Mouse (Mus musculus): ENCODE data around the gene 4921536K21Rik. TPM values are rescaled to one million over a fixed set of nuclear protein-coding genes. Genes with fewer than 3 reads are reported as not detected.

4921536K21Rik gene
- total and polyA plus RNA-seq, 3 experiments, result 0.08 to 0.40 TPM; not detected in 1

DNA sequence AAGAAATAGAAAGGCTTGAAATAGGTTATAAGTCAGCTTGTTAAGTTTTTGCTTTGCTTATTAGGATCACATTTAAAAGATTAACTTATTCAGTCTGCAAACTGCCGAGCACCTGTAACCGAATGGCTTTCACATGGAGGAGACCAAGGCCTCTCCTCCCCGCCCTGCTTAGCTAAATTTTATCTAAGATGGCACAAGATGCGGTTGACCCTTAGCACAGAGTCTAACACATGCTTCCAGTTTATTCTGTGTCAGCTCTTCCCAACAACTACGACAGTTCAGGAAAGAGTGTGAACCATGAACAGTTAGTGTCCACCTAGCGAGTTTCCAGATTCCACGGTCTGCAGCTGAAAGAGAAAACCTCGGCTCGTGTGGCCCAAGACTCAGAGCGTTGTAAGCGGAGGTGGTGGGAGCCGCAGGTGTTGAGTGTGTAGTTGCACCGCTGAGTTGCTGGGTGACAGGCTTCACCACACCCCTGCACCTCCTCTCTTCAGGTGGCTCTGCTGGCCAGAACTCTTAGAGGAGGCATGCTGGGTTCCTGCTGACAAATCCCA lies 42.5 kb upstream of the 4921536K21Rik start:
- DNase-seq (ENCODE audit: low read depth, low spot score), result no peak
- no peak overlapping the region for H3K4me3 ChIP-seq (ENCODE audit: control insufficient read depth in 1 of 2, insufficient read depth in 1 of 2, low read depth in 2 of 2, low read length in 2 of 2)
- H3K79me2 ChIP-seq (ENCODE audit: control insufficient read depth, insufficient read depth, low read length, poor library complexity), result no peaks in the 10 kb centered on the region
- H3K27ac ChIP-seq (ENCODE audit: control insufficient read depth, low read depth, low read length), result no peak overlapping the region
- TF ChIP-seq ETS1 (IDR thresholded peaks at IDR 0.05; ENCODE audit: low read depth, low read length), result no peak
- no peak for TF ChIP-seq RCOR1 (IDR thresholded peaks at IDR 0.05; ENCODE audit: low read depth, low read length)
- no peak for TF ChIP-seq MAFK (IDR thresholded peaks at IDR 0.05; ENCODE audit: borderline replicate concordance, low read depth, low read length)
- TF ChIP-seq TCF12 (IDR thresholded peaks at IDR 0.05; ENCODE audit: low read depth, low read length), result no peak
- no peak for TF ChIP-seq CHD1 (IDR thresholded peaks at IDR 0.05; ENCODE audit: low read depth, low read length)
- no peak for TF ChIP-seq SIN3A (IDR thresholded peaks at IDR 0.05; ENCODE audit: low read length)
- no peak for TF ChIP-seq CHD2 (IDR thresholded peaks at IDR 0.05; ENCODE audit: low read length)
- no peak for TF ChIP-seq TAL1 (IDR thresholded peaks at IDR 0.05; ENCODE audit: low read length)
- TF ChIP-seq POLR2A (IDR thresholded peaks at IDR 0.05; ENCODE audit: control insufficient read depth in 1 of 2, insufficient read depth in 1 of 2, low read depth in 1 of 2, low read length in 2 of 2, poor library complexity in 1 of 2), result no peak
- no peak for TF ChIP-seq MAZ (IDR thresholded peaks at IDR 0.05; ENCODE audit: low read depth, low read length)
- no peak for TF ChIP-seq ZKSCAN1 (IDR thresholded peaks at IDR 0.05; ENCODE audit: low read depth, low read length)
- no peak for TF ChIP-seq BHLHE40 (IDR thresholded peaks at IDR 0.05; ENCODE audit: borderline replicate concordance, low read depth, low read length)
- TF ChIP-seq USF1 (IDR thresholded peaks at IDR 0.05; ENCODE audit: low read depth, low read length), result no peak
- H3K9ac ChIP-seq (ENCODE audit: control insufficient read depth, low read depth, low read length, poor library complexity, severe bottlenecking), result no peak overlapping the region
- H3K36me3 ChIP-seq (ENCODE audit: control insufficient read depth in 1 of 2, insufficient read depth in 2 of 2, low read length in 2 of 2), result peaks cover 0 to 2% of the 10 kb centered on the region in 2 experiments; a peak in 2 of 4 replicates
- peaks cover 0 to 7% of the 10 kb centered on the region in 2 experiments; a peak in 3 of 4 replicates for H3K4me1 ChIP-seq (ENCODE audit: control insufficient read depth in 1 of 2, insufficient read depth in 2 of 2, low read length in 2 of 2)
- H3K27me3 ChIP-seq (ENCODE audit: control insufficient read depth in 1 of 2, insufficient read depth in 2 of 2, low read length in 2 of 2), result peaks cover 20 to 33% of the 10 kb centered on the region in 2 experiments
- no peaks in the 10 kb centered on the region for H3K9me3 ChIP-seq (replicated peaks; ENCODE audit: insufficient read depth, low read length)

DNA sequence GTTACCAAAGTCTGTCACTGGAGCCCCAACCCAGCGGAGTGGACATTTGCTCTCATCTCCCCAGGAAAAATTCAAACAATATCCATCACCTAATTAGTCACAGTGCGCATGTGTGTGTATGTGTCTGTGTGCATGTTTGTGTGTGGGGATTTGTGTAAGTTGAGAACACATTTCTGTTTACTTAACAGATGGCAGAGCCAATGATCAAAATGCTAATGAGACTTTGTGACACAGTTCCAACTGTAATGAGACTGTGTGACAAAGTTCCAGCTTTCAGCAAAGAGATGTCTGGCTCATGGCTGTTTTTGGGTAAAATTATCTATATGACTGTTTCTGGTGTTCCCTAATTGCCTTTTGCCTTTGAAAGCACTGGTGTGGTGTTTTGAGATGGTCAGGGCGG lies 41.4 kb upstream of the 4921536K21Rik start:
- no peak for DNase-seq (ENCODE audit: low read depth, low spot score)
- Histone ChIP-seq H3K4me1 (ENCODE audit: control insufficient read depth in 1 of 2, insufficient read depth in 2 of 2, low read length in 2 of 2) (peaks cover 0 to 8% of the 10 kb centered on the region in 2 experiments; a peak in 3 of 4 replicates), H3K27ac (ENCODE audit: control insufficient read depth, low read depth, low read length) (no peak overlapping the region), H3K4me3 (ENCODE audit: control insufficient read depth in 1 of 2, insufficient read depth in 1 of 2, low read depth in 2 of 2, low read length in 2 of 2) (no peak overlapping the region), H3K9ac (ENCODE audit: control insufficient read depth, low read depth, low read length, poor library complexity, severe bottlenecking) (no peak overlapping the region), H3K27me3 (ENCODE audit: control insufficient read depth in 1 of 2, insufficient read depth in 2 of 2, low read length in 2 of 2) (peaks cover 18 to 26% of the 10 kb centered on the region in 2 experiments), H3K79me2 (ENCODE audit: control insufficient read depth, insufficient read depth, low read length, poor library complexity) (no peaks in the 10 kb centered on the region; the same call in 1 of the 2 replicates), H3K36me3 (ENCODE audit: control insufficient read depth in 1 of 2, insufficient read depth in 2 of 2, low read length in 2 of 2) (peaks cover 0 to 6% of the 10 kb centered on the region in 2 experiments; a peak in 2 of 4 replicates), H3K9me3 (replicated peaks; ENCODE audit: insufficient read depth, low read length) (no peaks in the 10 kb centered on the region)
- TF ChIP-seq ETS1 (IDR thresholded peaks at IDR 0.05; ENCODE audit: low read depth, low read length) (no peak), HCFC1 (IDR thresholded peaks at IDR 0.05; ENCODE audit: low read depth, low read length) (no peak), ELF1 (IDR thresholded peaks at IDR 0.05; ENCODE audit: low read depth, low read length) (no peak), EP300 (IDR thresholded peaks at IDR 0.05; ENCODE audit: low read depth in 1 of 2, low read length in 2 of 2) (no peak), ZMIZ1 (IDR thresholded peaks at IDR 0.05; ENCODE audit: low read depth, low read length) (no peak), KAT2A (conservative IDR thresholded peaks at IDR 0.05; ENCODE audit: low read depth, low read length) (no peak), MXI1 (IDR thresholded peaks at IDR 0.05; ENCODE audit: low read depth, low read length) (no peak), SMC3 (IDR thresholded peaks at IDR 0.05; ENCODE audit: low read depth, low read length) (no peak), TBP (IDR thresholded peaks at IDR 0.05; ENCODE audit: low read depth, low read length) (no peak), ZKSCAN1 (IDR thresholded peaks at IDR 0.05; ENCODE audit: low read depth, low read length) (no peak), MEF2A (IDR thresholded peaks at IDR 0.05; ENCODE audit: extremely low read depth, insufficient replicate concordance, low read depth, low read length, poor library complexity, severe bottlenecking) (no peak), USF2 (IDR thresholded peaks at IDR 0.05; ENCODE audit: borderline replicate concordance in 1 of 2, insufficient read depth in 1 of 2, low read depth in 1 of 2, low read length in 2 of 2) (no peak), BHLHE40 (IDR thresholded peaks at IDR 0.05; ENCODE audit: borderline replicate concordance, low read depth, low read length) (no peak), MYC (IDR thresholded peaks at IDR 0.05; ENCODE audit: low read depth, low read length) (no peak), POLR2A (IDR thresholded peaks at IDR 0.05; ENCODE audit: control insufficient read depth in 1 of 2, insufficient read depth in 1 of 2, low read depth in 1 of 2, low read length in 2 of 2, poor library complexity in 1 of 2) (no peak), MAFK (IDR thresholded peaks at IDR 0.05; ENCODE audit: borderline replicate concordance, low read depth, low read length) (no peak), CHD1 (IDR thresholded peaks at IDR 0.05; ENCODE audit: low read depth, low read length) (no peak)

All from MEL (cell line).